Mouse (Mus musculus): Measurements from ENCODE around the gene Gm5624. TPM values are rescaled to one million over a fixed set of nuclear protein-coding genes. Genes with fewer than 3 reads are reported as not detected.
"Not testable (repeated sequence)": the region's sequence is repeated elsewhere in the genome, so short reads cannot be mapped to it uniquely, and the experiment has no call there.

Gene Gm5624
- total RNA-seq (2021): not detected

GRCm38 (mm10) chr14:44627737-44628136 lies at the start of gene Gm5624:
Gene Gm5624, minus strand, starts transcription at chr14:44627938.
- not testable (repeated sequence) for DNase-seq

GRCm38 (mm10) chr14:44591765-44592164 lies 36.0 kb downstream of the Gm5624 start:
- DNase-seq: not testable (repeated sequence)

GRCm38 (mm10) chr14:44582853-44583252 lies 44.9 kb downstream of the Gm5624 start, which contains the start of gene Gm8247:
Gene Gm8247, plus strand, starts transcription at chr14:44583153.
- DNase-seq: not testable (repeated sequence)

- DNase-seq: not testable (repeated sequence)
Measured at GRCm38 (mm10) chr14:44547961-44548360, 79.8 kb downstream of the Gm5624 start.

- not testable (repeated sequence) for DNase-seq
Measured at GRCm38 (mm10) chr14:44517976-44518375, 109.8 kb downstream of the Gm5624 start, which contains the start of gene Gm17093. Gene Gm17093, plus strand, starts transcription at chr14:44518276.

Other genes with a start within 250 kb of the Gm5624 start
- gene Gm3371, start 217.2 kb downstream of the Gm5624 start, total RNA-seq (2021): not detected
- gene Gm8232, start 194.3 kb downstream of the Gm5624 start, total RNA-seq (2021): not detected
- gene BC061237, start 135.5 kb downstream of the Gm5624 start, total RNA-seq (2021): not detected
- gene Gm17093, start 109.7 kb downstream of the Gm5624 start, total RNA-seq (2021): not detected
- not detected for gene Gm8247, start 44.8 kb downstream of the Gm5624 start, total RNA-seq (2021)
- gene Gm8257, start 78.5 kb upstream of the Gm5624 start, total RNA-seq (2021): not detected
- not detected for gene Gm8267, start 122.4 kb upstream of the Gm5624 start, total RNA-seq (2021)
- gene Ptgdr, start 231.4 kb upstream of the Gm5624 start, total RNA-seq (2021): not detected